Mouse (Mus musculus): ENCODE results near the gene Tmem185a.
"Not testable (repeated sequence)": the region's sequence is repeated elsewhere in the genome, so short reads cannot be mapped to it uniquely, and the experiment has no call there.

Tmem185a gene

GRCm38 (mm10) chrX:70476792-70477776 is at the start of gene Tmem185a:
Gene Tmem185a, minus strand, starts transcription at chrX:70477180.
- peak; percentile 89 to 90 for DNase-seq (ENCODE audit: low spot score in 2 of 2)

DNA sequence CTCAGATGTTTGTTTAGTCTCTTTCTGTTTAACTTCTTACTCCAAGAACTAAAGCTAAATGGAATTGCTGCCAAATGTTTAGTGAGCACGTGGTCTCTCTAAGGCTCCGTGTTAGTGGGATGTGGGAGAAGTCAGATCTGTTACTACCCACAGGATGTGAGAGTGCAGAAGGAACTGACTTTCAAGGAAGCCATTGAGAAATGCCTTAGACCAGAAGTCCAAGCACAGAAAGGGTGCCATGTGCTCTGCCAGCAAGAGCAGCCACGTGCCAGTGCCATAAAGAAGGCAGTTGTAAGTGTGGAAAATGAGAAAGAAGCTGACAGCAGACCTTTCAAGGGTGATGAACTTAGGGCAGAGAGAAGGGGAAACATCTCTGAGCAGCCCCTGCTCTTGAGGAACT is 37.4 kb upstream of the Tmem185a start:
- DNase-seq (ENCODE audit: low spot score in 2 of 2), result not testable (repeated sequence)

DNA sequence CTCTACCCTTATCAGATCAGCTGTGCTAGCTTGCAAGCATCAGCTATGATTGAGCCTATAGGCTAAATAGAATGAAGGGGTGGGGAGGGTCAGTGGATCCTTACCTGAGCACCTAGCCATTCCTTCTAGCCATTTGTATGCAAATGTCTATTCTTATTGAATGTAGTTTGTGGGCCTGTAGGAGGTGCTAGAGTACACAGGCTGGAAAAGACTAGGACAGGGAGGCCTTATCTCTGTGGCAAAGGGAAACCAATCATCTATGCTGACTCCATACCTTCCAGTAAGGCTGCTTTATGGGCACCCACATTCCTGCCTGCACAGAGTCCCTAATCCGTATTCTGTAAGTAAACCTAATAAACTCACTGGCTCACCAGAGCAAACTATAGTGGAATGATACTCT is 10.3 kb upstream of the Tmem185a start:
- not testable (repeated sequence) for DNase-seq (ENCODE audit: low spot score in 2 of 2)

GRCm38 (mm10) chrX:70482154-70482553 is 5.2 kb upstream of the Tmem185a start:
- DNase-seq (ENCODE audit: low spot score in 2 of 2), result no peak

DNA sequence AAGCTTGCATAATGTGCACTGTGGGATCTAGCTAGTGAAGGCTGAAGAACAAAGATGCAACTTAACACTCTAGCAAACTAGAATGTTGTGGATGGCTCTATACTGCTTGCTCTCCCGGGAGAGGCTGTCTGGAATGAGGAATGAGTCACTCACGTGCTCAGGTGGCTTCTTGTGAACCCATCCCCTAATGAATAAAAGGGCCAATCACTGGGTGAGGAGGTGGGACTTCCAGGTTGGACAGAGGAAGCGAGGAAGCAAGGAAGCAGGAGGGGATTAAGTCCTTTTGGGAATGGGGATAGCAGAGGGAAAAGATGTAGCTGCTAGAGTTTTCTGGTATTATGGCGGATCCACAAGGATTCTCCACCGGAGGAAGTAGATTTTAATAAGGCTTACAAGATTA is 1.7 kb upstream of the Tmem185a start:
- no peak for DNase-seq (ENCODE audit: low spot score in 2 of 2)

- no peak for DNase-seq (ENCODE audit: low spot score in 2 of 2)
These were observed 1.7 kb downstream of the Tmem185a start for GRCm38 (mm10) chrX:70475215-70475765.

DNA sequence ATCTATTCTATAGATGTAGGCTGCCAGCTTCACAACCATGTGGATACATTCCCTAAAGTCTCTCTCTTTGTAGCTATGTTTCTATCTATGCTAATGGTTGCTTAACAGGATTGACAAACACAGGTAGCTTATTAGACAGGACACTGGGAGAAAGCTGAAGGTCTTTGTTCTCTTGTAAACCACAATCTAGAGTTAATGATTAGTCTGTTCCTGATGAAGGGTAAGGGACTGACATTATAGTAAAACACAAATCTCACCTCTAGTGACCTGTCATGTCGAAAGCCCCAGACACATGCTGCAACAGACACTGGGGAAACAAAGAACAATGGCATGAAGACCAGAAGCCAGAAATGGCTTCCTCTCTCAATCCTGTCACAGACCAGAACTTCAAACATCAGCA is 10.1 kb downstream of the Tmem185a start:
- no peak for DNase-seq (ENCODE audit: low spot score in 2 of 2)

DNA sequence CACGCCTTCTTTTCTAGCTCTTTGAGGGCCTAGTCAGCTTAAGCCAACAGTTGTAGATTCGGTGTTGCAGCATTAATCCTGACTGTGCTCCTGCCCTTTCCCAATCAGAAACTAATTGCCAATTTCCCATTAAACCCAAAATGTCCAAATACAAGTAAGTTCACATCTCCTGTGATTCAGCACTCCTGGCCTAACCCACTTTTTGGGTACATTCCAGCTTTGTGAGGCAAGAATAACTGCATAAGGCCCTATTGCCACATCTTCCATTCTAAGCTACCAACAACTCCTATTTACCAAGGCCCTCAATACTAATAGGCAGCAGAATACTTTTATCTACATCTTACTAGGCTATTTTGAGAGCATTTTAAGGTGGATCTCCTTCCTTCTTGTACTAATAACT is 11.5 kb downstream of the Tmem185a start:
- no peak for DNase-seq (ENCODE audit: low spot score in 2 of 2)

GRCm38 (mm10) chrX:70463621-70464020 is 13.4 kb downstream of the Tmem185a start:
- peak in 1 of 2 experiments; percentile 36 for DNase-seq (ENCODE audit: low spot score in 2 of 2)

- DNase-seq (ENCODE audit: low spot score in 2 of 2), result not testable (repeated sequence)
These were observed 24.6 kb downstream of the Tmem185a start for GRCm38 (mm10) chrX:70452359-70452758.

GRCm38 (mm10) chrX:70425473-70425872 is 51.5 kb downstream of the Tmem185a start:
- DNase-seq (ENCODE audit: low spot score in 2 of 2), result not testable (repeated sequence)
